ENCODE assay signal across 8 mouse cellular contexts in genomic region chr2:94470738-94471499, GRCm38 (mm10). TPM values are rescaled to one million over a fixed set of nuclear protein-coding genes. Genes with fewer than 3 reads are reported as not detected.
A peak's percentile ranks its signal among the peaks of the same experiment; 100 is the strongest.
DNase-seq lines count a peak whose midpoint lies in the region; ATAC-seq and TF ChIP-seq lines count a peak whose summit lies in the region.

No protein-coding gene starts in this region.

- H3ac ChIP-seq in C2C12 (ENCODE audit: control insufficient read depth, insufficient read length, low read depth) = no peak overlapping the region

- H3K9ac ChIP-seq in kidney, embryonic 15.5 days = no peak overlapping the region
- H3K9ac ChIP-seq in liver, adult 2 months (ENCODE audit: low read depth, low read length) = no peak overlapping the region
- no peak overlapping the region for H3K9ac ChIP-seq in neural tube, embryonic 12.5 days

- peaks cover 4% of the 10 kb centered on the region for H3K27me3 ChIP-seq in C2C12 (ENCODE audit: control insufficient read depth, insufficient read depth, insufficient read length)
- 0 out of 2 replicates have a peak, but pooled peaks cover 2% of the 10 kb centered on the region for H3K27me3 ChIP-seq in kidney, embryonic 15.5 days
- H3K27me3 ChIP-seq in liver, adult 2 months (ENCODE audit: control insufficient read depth, insufficient read depth, low read length) = 0 out of 2 replicates have a peak, but pooled peaks cover 2% of the 10 kb centered on the region
- no peaks in the 10 kb centered on the region for H3K27me3 ChIP-seq in neural tube, embryonic 12.5 days (replicated peaks)

- H3K36me3 ChIP-seq in C2C12 (ENCODE audit: control insufficient read depth, insufficient read depth) = no peaks in the 10 kb centered on the region
- H3K36me3 ChIP-seq in kidney, embryonic 15.5 days = no peaks in the 10 kb centered on the region
- H3K36me3 ChIP-seq in liver, adult 2 months (ENCODE audit: control insufficient read depth, insufficient read depth, low read length) = no peaks in the 10 kb centered on the region
- H3K36me3 ChIP-seq in neural tube, embryonic 12.5 days = no peaks in the 10 kb centered on the region

- H3K27ac ChIP-seq in kidney, embryonic 15.5 days = no peak overlapping the region
- H3K27ac ChIP-seq in liver, adult 2 months (replicated peaks; ENCODE audit: insufficient read depth, low read depth, low read length) = no peak overlapping the region
- no peak overlapping the region for H3K27ac ChIP-seq in neural tube, embryonic 12.5 days

- no peak overlapping the region for H3K4me2 ChIP-seq in kidney, embryonic 15.5 days
- H3K4me2 ChIP-seq in neural tube, embryonic 12.5 days (replicated peaks) = no peak overlapping the region

- WGBS in kidney, embryonic 15.5 days = 32% methylated on average over 15 of the region's 15 CpGs
- 31% methylated on average over 15 of the region's 15 CpGs for WGBS in liver, adult 2 months
- WGBS in neural tube, embryonic 12.5 days = 31% methylated on average over 15 of the region's 15 CpGs

- no peaks in the 10 kb centered on the region for H3K79me3 ChIP-seq in C2C12 (ENCODE audit: low read depth)

- no peaks in the 10 kb centered on the region for H3K4me1 ChIP-seq in kidney, embryonic 15.5 days
- H3K4me1 ChIP-seq in liver, adult 2 months (ENCODE audit: control insufficient read depth, insufficient read depth, low read length) = no peaks in the 10 kb centered on the region
- H3K4me1 ChIP-seq in neural tube, embryonic 12.5 days = no peaks in the 10 kb centered on the region

- no peaks in the 10 kb centered on the region for H3K9me3 ChIP-seq in kidney, embryonic 15.5 days (replicated peaks)
- H3K9me3 ChIP-seq in neural tube, embryonic 12.5 days = no peaks in the 10 kb centered on the region

- no peak for TF ChIP-seq POLR2A in liver, adult 2 months (IDR thresholded peaks at IDR 0.05; ENCODE audit: extremely low read depth, insufficient read depth, low read length)

- ATAC-seq in granulocyte monocyte progenitor cell, adult 5-6 weeks (replicated peaks; ENCODE audit: poor library complexity, severe bottlenecking) = peak; percentile 80
- peak; percentile 84 for ATAC-seq in kidney, embryonic 15.5 days (replicated peaks; ENCODE audit: low FRiP score)
- ATAC-seq in neural tube, embryonic 12.5 days (ENCODE audit: low FRiP score, low read depth) = peak; percentile 86

- peak; percentile 12 for DNase-seq in T-cell, adult 2 months (ENCODE audit: low spot score)
- DNase-seq in cerebellum, postnatal 25 days = peak; percentile 84 to 88
- DNase-seq in liver, adult 2 months (ENCODE audit: extremely low read depth, low read depth, low spot score) = peak; percentile 6
- DNase-seq in thymus, postnatal 14 days = peak; percentile 32

- no peak overlapping the region for H3K4me3 ChIP-seq in C2C12 (ENCODE audit: insufficient read depth, poor library complexity, severe bottlenecking)
- no peak overlapping the region for H3K4me3 ChIP-seq in kidney, embryonic 15.5 days (replicated peaks)
- H3K4me3 ChIP-seq in liver, adult 2 months (ENCODE audit: insufficient read depth, low read depth, low read length) = no peak overlapping the region
- no peak overlapping the region for H3K4me3 ChIP-seq in neural tube, embryonic 12.5 days

- no peaks in the 10 kb centered on the region for H3K79me2 ChIP-seq in C2C12 (ENCODE audit: control insufficient read depth, insufficient read depth)
- no peaks in the 10 kb centered on the region for H3K79me2 ChIP-seq in liver, adult 2 months (ENCODE audit: control insufficient read depth, insufficient read depth, low read length)

- peak; percentile 65 for TF ChIP-seq CTCF in C2C12 (IDR thresholded peaks at IDR 0.05; ENCODE audit: control insufficient read depth, insufficient read depth, insufficient read length)
- peak; percentile 78 for TF ChIP-seq CTCF in liver, adult 2 months (IDR thresholded peaks at IDR 0.05; ENCODE audit: low read depth, low read length)

TF ChIP-seq in C2C12, 6 proteins besides CTCF, POLR2A, EP300 and RAD21:
- TF ChIP-seq FOSL1 (IDR thresholded peaks at IDR 0.05; ENCODE audit: insufficient read depth, low read length, poor library complexity, severe bottlenecking) (no peak), CEBPB (IDR thresholded peaks at IDR 0.05; ENCODE audit: low read depth) (no peak), MAX (IDR thresholded peaks at IDR 0.05) (no peak), MYOG (IDR thresholded peaks at IDR 0.05; ENCODE audit: control insufficient read depth, extremely low read depth, insufficient read length) (no peak), MYOD1 (IDR thresholded peaks at IDR 0.05; ENCODE audit: control insufficient read depth, insufficient read length, low read depth) (no peak), USF1 (IDR thresholded peaks at IDR 0.05; ENCODE audit: low read depth) (no peak)

RNA-seq across cellular contexts. Expression of gene Api5, which starts 33.0 kb away (rescaled TPM):
- 34.8 TPM for polyA plus RNA-seq in C2C12 (2012; fragmentation: generic; extraction: Trizol)
- total RNA-seq in granulocyte monocyte progenitor cell, adult 5-6 weeks (2014; fragmentation: Nextera tagmentation) = 93.1 and 107 TPM in 2 replicates
- total RNA-seq in granulocyte monocyte progenitor cell, adult 5-6 weeks (2017) = 158 and 168 TPM in 2 replicates
- 155 and 161 TPM in 2 replicates for polyA plus RNA-seq in kidney, embryonic 15.5 days (2015; fragmentation: Nextera tagmentation; extraction: Ambion mirVana)
- 36.6 and 39.0 TPM in 2 replicates for total RNA-seq in liver, adult 2 months (2014; rRNA removed)
- 12.5 and 12.6 TPM in 2 replicates for polyA plus RNA-seq in liver, adult 2 months (2012; rRNA removed)
- 164 and 170 TPM in 2 replicates for polyA plus RNA-seq in neural tube, embryonic 12.5 days (2016; fragmentation: Nextera tagmentation; extraction: Ambion mirVana)

Comparison
In these comparisons a context has a peak if more than half of its experiments do, and no peak if none do; other contexts are left out.
1. DNase-seq: peak in every context shown above with its lines; median percentile 86 in cerebellum, postnatal 25 days; 32 in thymus, postnatal 14 days; 12 in T-cell, adult 2 months; 6 in liver, adult 2 months.